ENCODE assay signal across 8 mouse cellular contexts in the genomic region with DNA sequence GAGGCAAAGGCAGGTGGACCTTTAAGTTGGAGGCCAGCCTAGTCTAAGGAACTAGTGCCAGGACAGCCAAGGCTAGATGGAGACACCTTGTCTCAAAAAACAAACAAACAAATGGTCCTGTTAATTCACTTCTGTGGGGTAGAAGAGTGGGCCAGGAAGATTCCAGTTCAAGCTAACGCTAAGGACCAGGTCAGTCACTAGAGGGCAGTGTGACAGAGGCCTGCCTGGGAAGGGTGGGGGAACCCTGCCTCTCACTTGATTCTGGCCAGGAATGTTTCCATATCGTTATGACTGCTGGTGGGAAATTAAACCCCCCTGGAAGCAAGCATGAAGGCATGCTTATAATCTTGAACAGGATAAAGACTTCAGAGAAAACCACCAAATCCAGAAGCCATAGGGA. TPM values are rescaled to one million over a fixed set of nuclear protein-coding genes. Genes with fewer than 3 reads are reported as not detected.
A peak's percentile ranks its signal among the peaks of the same experiment; 100 is the strongest.
DNase-seq lines count a peak whose midpoint lies in the region; ATAC-seq and TF ChIP-seq lines count a peak whose summit lies in the region.

No protein-coding gene starts in this region.

- H3K36me3 ChIP-seq in midbrain, embryonic 10.5 days = no peaks in the 10 kb centered on the region
- no peaks in the 10 kb centered on the region for H3K36me3 ChIP-seq in midbrain, embryonic 15.5 days (replicated peaks)
- no peaks in the 10 kb centered on the region for H3K36me3 ChIP-seq in embryonic facial prominence, embryonic 14.5 days (ENCODE audit: control insufficient read depth, insufficient read depth, low read length)
- no peaks in the 10 kb centered on the region for H3K36me3 ChIP-seq in limb, embryonic 13.5 days

- H3K4me2 ChIP-seq in midbrain, embryonic 15.5 days = no peak overlapping the region
- H3K4me2 ChIP-seq in embryonic facial prominence, embryonic 14.5 days (ENCODE audit: low read depth, low read length) = no peak overlapping the region
- no peak overlapping the region for H3K4me2 ChIP-seq in limb, embryonic 13.5 days (replicated peaks)

- H3K4me1 ChIP-seq in midbrain, embryonic 10.5 days = no peaks in the 10 kb centered on the region
- peaks cover 4% of the 10 kb centered on the region; the same call in 1 of the 2 replicates for H3K4me1 ChIP-seq in midbrain, embryonic 15.5 days
- no peaks in the 10 kb centered on the region; the same call in 1 of the 2 replicates for H3K4me1 ChIP-seq in bone marrow, adult 2 months (ENCODE audit: control insufficient read depth, insufficient read depth, low read length)
- no peaks in the 10 kb centered on the region for H3K4me1 ChIP-seq in embryonic facial prominence, embryonic 14.5 days (ENCODE audit: control insufficient read depth, insufficient read depth, low read length)
- H3K4me1 ChIP-seq in limb, embryonic 13.5 days = 0 out of 2 replicates have a peak, but pooled peaks cover 4% of the 10 kb centered on the region

- H3K9ac ChIP-seq in midbrain, embryonic 15.5 days = no peak overlapping the region
- no peak overlapping the region for H3K9ac ChIP-seq in embryonic facial prominence, embryonic 14.5 days (ENCODE audit: low read depth, low read length)
- no peak overlapping the region for H3K9ac ChIP-seq in limb, embryonic 13.5 days

- peak; percentile 32 to 79 for DNase-seq in adrenal gland, adult (ENCODE audit: inconsistent age in 2 of 2, low spot score in 1 of 2)
- no peak for DNase-seq in adrenal gland, postnatal 4 days (ENCODE audit: low spot score in 2 of 2)
- DNase-seq in midbrain, embryonic 10.5 days (ENCODE audit: low spot score) = peak; percentile 51
- DNase-seq in embryonic facial prominence, embryonic 14.5 days (ENCODE audit: low spot score) = peak; percentile 79
- peak; percentile 71 for DNase-seq in retina, postnatal 1 day

- no peaks in the 10 kb centered on the region; the same call in 1 of the 2 replicates for H3K27me3 ChIP-seq in midbrain, embryonic 10.5 days (ENCODE audit: low read depth, poor library complexity, severe bottlenecking)
- no peaks in the 10 kb centered on the region for H3K27me3 ChIP-seq in midbrain, embryonic 15.5 days (replicated peaks)
- H3K27me3 ChIP-seq in embryonic facial prominence, embryonic 14.5 days (replicated peaks; ENCODE audit: control insufficient read depth, insufficient read depth, low read length) = no peaks in the 10 kb centered on the region
- H3K27me3 ChIP-seq in limb, embryonic 13.5 days = peaks cover 5% of the 10 kb centered on the region; the same call in 1 of the 2 replicates

- H3K27ac ChIP-seq in midbrain, embryonic 10.5 days (replicated peaks) = no peak overlapping the region
- no peak overlapping the region for H3K27ac ChIP-seq in midbrain, embryonic 15.5 days
- H3K27ac ChIP-seq in bone marrow, adult 2 months (ENCODE audit: control insufficient read depth, insufficient read depth, low read depth, low read length, poor library complexity) = no peak overlapping the region
- H3K27ac ChIP-seq in embryonic facial prominence, embryonic 14.5 days (replicated peaks; ENCODE audit: low read depth, low read length) = no peak overlapping the region
- H3K27ac ChIP-seq in limb, embryonic 13.5 days = no peak overlapping the region

- H3K9me3 ChIP-seq in midbrain, embryonic 10.5 days (replicated peaks) = no peaks in the 10 kb centered on the region
- no peaks in the 10 kb centered on the region for H3K9me3 ChIP-seq in midbrain, embryonic 15.5 days
- H3K9me3 ChIP-seq in embryonic facial prominence, embryonic 14.5 days (ENCODE audit: control insufficient read depth, low read length) = no peaks in the 10 kb centered on the region
- H3K9me3 ChIP-seq in limb, embryonic 13.5 days = no peaks in the 10 kb centered on the region

- no peak for ATAC-seq in midbrain, embryonic 15.5 days (replicated peaks)
- ATAC-seq in embryonic facial prominence, embryonic 14.5 days (ENCODE audit: low read depth) = peak; percentile 62
- ATAC-seq in limb, embryonic 13.5 days (ENCODE audit: low FRiP score, low read depth) = 0 out of 2 replicates have a peak, but pooled peaks have one; percentile 54

- no peak overlapping the region for H3K4me3 ChIP-seq in midbrain, embryonic 10.5 days
- H3K4me3 ChIP-seq in midbrain, embryonic 15.5 days = no peak overlapping the region
- H3K4me3 ChIP-seq in bone marrow, adult 2 months (replicated peaks; ENCODE audit: control insufficient read depth, low read depth, low read length) = no peak overlapping the region
- H3K4me3 ChIP-seq in embryonic facial prominence, embryonic 14.5 days (ENCODE audit: low read depth, low read length) = no peak overlapping the region
- H3K4me3 ChIP-seq in limb, embryonic 13.5 days = no peak overlapping the region

- 9% methylated on average over 2 of the region's 2 CpGs for WGBS in midbrain, embryonic 10.5 days
- WGBS in midbrain, embryonic 15.5 days = 0% methylated on average over 2 of the region's 2 CpGs
- WGBS in bone marrow, adult 2 months = 2% methylated on average over 2 of the region's 2 CpGs
- WGBS in embryonic facial prominence, embryonic 14.5 days = 0% methylated on average over 2 of the region's 2 CpGs
- WGBS in limb, embryonic 13.5 days = 0% methylated on average over 2 of the region's 2 CpGs

- TF ChIP-seq CTCF in bone marrow, adult 2 months (IDR thresholded peaks at IDR 0.05; ENCODE audit: control insufficient read depth, insufficient read depth, low read length) = peak; percentile 92

- TF ChIP-seq POLR2A in bone marrow, adult 2 months (IDR thresholded peaks at IDR 0.05; ENCODE audit: borderline replicate concordance, control insufficient read depth, low read depth, low read length) = no peak

RNA-seq across cellular contexts. Expression of a gene that starts 5.0 kb away (rescaled TPM):
- total RNA-seq in adrenal gland, postnatal 4 days (2021) = 1 to 10 TPM; 5.9 to 6.1 TPM
- polyA plus RNA-seq in midbrain, embryonic 10.5 days (2016; fragmentation: Nextera tagmentation; extraction: Ambion mirVana) = 10.3 TPM in 2 replicates
- polyA plus RNA-seq in midbrain, embryonic 15.5 days (2015; fragmentation: Nextera tagmentation; extraction: Ambion mirVana) = 3.7 and 3.8 TPM in 2 replicates
- polyA plus RNA-seq in bone marrow, adult 2 months (2011; ENCODE audit: insufficient read depth, insufficient read length, low replicate concordance, missing spikeins) = 2.1 and 5.0 TPM in 2 replicates
- polyA plus RNA-seq in embryonic facial prominence, embryonic 14.5 days (2014; fragmentation: Nextera tagmentation; extraction: Ambion mirVana) = 3.6 and 4.1 TPM in 2 replicates
- 7.5 and 8.6 TPM in 2 replicates for polyA plus RNA-seq in limb, embryonic 13.5 days (2015; fragmentation: Nextera tagmentation; extraction: Ambion mirVana)

RNA-seq across cellular contexts. Expression of a gene that starts 27.5 kb away (rescaled TPM):
- 10 to 100 TPM; 84.4 to 100.0 TPM for total RNA-seq in adrenal gland, postnatal 4 days (2021)
- 205 and 225 TPM in 2 replicates for polyA plus RNA-seq in midbrain, embryonic 10.5 days (2016; fragmentation: Nextera tagmentation; extraction: Ambion mirVana)
- 210 and 216 TPM in 2 replicates for polyA plus RNA-seq in midbrain, embryonic 15.5 days (2015; fragmentation: Nextera tagmentation; extraction: Ambion mirVana)
- polyA plus RNA-seq in bone marrow, adult 2 months (2011; ENCODE audit: insufficient read depth, insufficient read length, low replicate concordance, missing spikeins) = 48.8 and 116 TPM in 2 replicates
- 202 and 203 TPM in 2 replicates for polyA plus RNA-seq in embryonic facial prominence, embryonic 14.5 days (2014; fragmentation: Nextera tagmentation; extraction: Ambion mirVana)
- polyA plus RNA-seq in limb, embryonic 13.5 days (2015; fragmentation: Nextera tagmentation; extraction: Ambion mirVana) = 260 and 262 TPM in 2 replicates

RNA-seq across cellular contexts. Expression of a gene that starts 28.7 kb away (rescaled TPM):
- total RNA-seq in adrenal gland, postnatal 4 days (2021) = under 1 TPM; 0.34 to 0.59 TPM
- polyA plus RNA-seq in midbrain, embryonic 10.5 days (2016; fragmentation: Nextera tagmentation; extraction: Ambion mirVana) = 2.1 and 2.9 TPM in 2 replicates
- polyA plus RNA-seq in midbrain, embryonic 15.5 days (2015; fragmentation: Nextera tagmentation; extraction: Ambion mirVana) = 4.0 and 4.6 TPM in 2 replicates
- 0.70 TPM in 1 of 2 replicates, not detected in the other for polyA plus RNA-seq in bone marrow, adult 2 months (2011; ENCODE audit: insufficient read depth, insufficient read length, low replicate concordance, missing spikeins)
- 4.7 and 5.4 TPM in 2 replicates for polyA plus RNA-seq in embryonic facial prominence, embryonic 14.5 days (2014; fragmentation: Nextera tagmentation; extraction: Ambion mirVana)
- 7.2 and 7.9 TPM in 2 replicates for polyA plus RNA-seq in limb, embryonic 13.5 days (2015; fragmentation: Nextera tagmentation; extraction: Ambion mirVana)

RNA-seq across cellular contexts. Expression of a gene that starts 52.1 kb away (rescaled TPM):
- 10 to 100 TPM in 1 of 2 experiments, 1 to 10 TPM in 1; 7.1 to 10.3 TPM for total RNA-seq in adrenal gland, postnatal 4 days (2021)
- polyA plus RNA-seq in midbrain, embryonic 10.5 days (2016; fragmentation: Nextera tagmentation; extraction: Ambion mirVana) = 26.7 TPM in 2 replicates
- 20.4 and 20.5 TPM in 2 replicates for polyA plus RNA-seq in midbrain, embryonic 15.5 days (2015; fragmentation: Nextera tagmentation; extraction: Ambion mirVana)
- polyA plus RNA-seq in bone marrow, adult 2 months (2011; ENCODE audit: insufficient read depth, insufficient read length, low replicate concordance, missing spikeins) = 2.4 TPM in 1 of 2 replicates, not detected in the other
- 14.9 and 15.8 TPM in 2 replicates for polyA plus RNA-seq in embryonic facial prominence, embryonic 14.5 days (2014; fragmentation: Nextera tagmentation; extraction: Ambion mirVana)
- polyA plus RNA-seq in limb, embryonic 13.5 days (2015; fragmentation: Nextera tagmentation; extraction: Ambion mirVana) = 22.4 and 24.6 TPM in 2 replicates

RNA-seq across cellular contexts. Expression of a gene that starts 58.9 kb away (rescaled TPM):
- 100 to 1,000 TPM; 115 to 125 TPM for total RNA-seq in adrenal gland, postnatal 4 days (2021)
- 235 and 259 TPM in 2 replicates for polyA plus RNA-seq in midbrain, embryonic 10.5 days (2016; fragmentation: Nextera tagmentation; extraction: Ambion mirVana)
- polyA plus RNA-seq in midbrain, embryonic 15.5 days (2015; fragmentation: Nextera tagmentation; extraction: Ambion mirVana) = 430 and 438 TPM in 2 replicates
- polyA plus RNA-seq in bone marrow, adult 2 months (2011; ENCODE audit: insufficient read depth, insufficient read length, low replicate concordance, missing spikeins) = 84.5 and 93.5 TPM in 2 replicates
- 168 and 182 TPM in 2 replicates for polyA plus RNA-seq in embryonic facial prominence, embryonic 14.5 days (2014; fragmentation: Nextera tagmentation; extraction: Ambion mirVana)
- polyA plus RNA-seq in limb, embryonic 13.5 days (2015; fragmentation: Nextera tagmentation; extraction: Ambion mirVana) = 163 and 169 TPM in 2 replicates

Comparison
In these comparisons a context has a peak if more than half of its experiments do, and no peak if none do; other contexts are left out.
1. DNase-seq: peak in adrenal gland, adult (2 of 2), midbrain, embryonic 10.5 days (single experiment), embryonic facial prominence, embryonic 14.5 days (single experiment) and retina, postnatal 1 day (single experiment); none in adrenal gland, postnatal 4 days (0 of 2).